ENCODE assay signal across 9 mouse cellular contexts in genomic region chr1:34068341-34068740, GRCm38 (mm10).
DNase-seq lines count a peak whose midpoint lies in the region; ATAC-seq and TF ChIP-seq lines count a peak whose summit lies in the region.
"Had no signal": no experiment of that assay in that cellular context is flagged by ENCODE, and none has a peak within 500 bp of the region (broad histone marks: within the 10 kb centered on the region; RNA-seq: fewer than 3 reads in every experiment).

No protein-coding gene starts in this region.

- H3K4me2 ChIP-seq in intestine, postnatal 0 days (replicated peaks; ENCODE audit: low read depth): no peak overlapping the region
- no peak overlapping the region for H3K4me2 ChIP-seq in intestine, embryonic 16.5 days (ENCODE audit: low read depth, low read length)
- H3K4me2 ChIP-seq in forebrain, embryonic 15.5 days (replicated peaks): no peak overlapping the region

- ATAC-seq in intestine, postnatal 0 days: no peak
- no peak for ATAC-seq in intestine, embryonic 16.5 days
- no peak for ATAC-seq in forebrain, embryonic 15.5 days (replicated peaks)

- 54% methylated on average over 5 of the region's 5 CpGs for WGBS in intestine, postnatal 0 days
- 53% methylated on average over 5 of the region's 5 CpGs for WGBS in intestine, embryonic 16.5 days
- WGBS in forebrain, embryonic 15.5 days: 62% methylated on average over 5 of the region's 5 CpGs

- DNase-seq in 416B (ENCODE audit: low read depth) (peak; percentile 4), A20 (ENCODE audit: low read depth, low spot score) (peak; percentile 34)
- DNase-seq in induced T-regulatory cell, adult 2 months (ENCODE audit: low read depth): peak; percentile 52
- DNase-seq in cerebellum, adult 11 months: no peak
- no peak for DNase-seq in ovary, postnatal 36 days (ENCODE audit: low spot score)
- DNase-seq: heart, postnatal 10 days had no signal

- no peak overlapping the region for H3K4me3 ChIP-seq in intestine, postnatal 0 days (ENCODE audit: low read depth, low read length)
- no peak overlapping the region for H3K4me3 ChIP-seq in intestine, embryonic 16.5 days (ENCODE audit: low read length)
- no peak overlapping the region for H3K4me3 ChIP-seq in forebrain, embryonic 15.5 days

- H3K27ac ChIP-seq in intestine, postnatal 0 days (ENCODE audit: low read depth, low read length): no peak overlapping the region
- H3K27ac ChIP-seq in intestine, embryonic 16.5 days (ENCODE audit: low read length): no peak overlapping the region
- H3K27ac ChIP-seq in forebrain, embryonic 15.5 days (replicated peaks): no peak overlapping the region

- TF ChIP-seq CTCF in intestine, postnatal 0 days (IDR thresholded peaks at IDR 0.05; ENCODE audit: low read depth): peak; percentile 61

- H3K9me3 ChIP-seq in intestine, postnatal 0 days (ENCODE audit: control insufficient read depth): no peaks in the 10 kb centered on the region
- H3K9me3 ChIP-seq in intestine, embryonic 16.5 days (ENCODE audit: control insufficient read depth, low read length): no peaks in the 10 kb centered on the region
- H3K9me3 ChIP-seq in forebrain, embryonic 15.5 days: no peaks in the 10 kb centered on the region

- H3K27me3 ChIP-seq in intestine, postnatal 0 days (replicated peaks; ENCODE audit: control insufficient read depth, insufficient read depth, low read length): no peaks in the 10 kb centered on the region
- H3K27me3 ChIP-seq in intestine, embryonic 16.5 days (replicated peaks; ENCODE audit: control insufficient read depth, insufficient read depth, low read length): no peaks in the 10 kb centered on the region
- no peaks in the 10 kb centered on the region for H3K27me3 ChIP-seq in forebrain, embryonic 15.5 days

- H3K9ac ChIP-seq in intestine, postnatal 0 days (ENCODE audit: low read depth, low read length): no peak overlapping the region
- H3K9ac ChIP-seq in intestine, embryonic 16.5 days (ENCODE audit: low read depth, low read length): no peak overlapping the region
- H3K9ac ChIP-seq in forebrain, embryonic 15.5 days (replicated peaks): no peak overlapping the region

- H3K4me1 ChIP-seq in intestine, postnatal 0 days (replicated peaks; ENCODE audit: control insufficient read depth, insufficient read depth, low read length): no peaks in the 10 kb centered on the region
- H3K4me1 ChIP-seq in intestine, embryonic 16.5 days (ENCODE audit: control insufficient read depth, insufficient read depth, low read length): no peaks in the 10 kb centered on the region
- no peaks in the 10 kb centered on the region for H3K4me1 ChIP-seq in forebrain, embryonic 15.5 days

- H3K36me3 ChIP-seq in intestine, postnatal 0 days (ENCODE audit: control insufficient read depth, insufficient read depth): no peaks in the 10 kb centered on the region
- no peaks in the 10 kb centered on the region for H3K36me3 ChIP-seq in intestine, embryonic 16.5 days (ENCODE audit: control insufficient read depth, insufficient read depth, low read length)
- no peaks in the 10 kb centered on the region for H3K36me3 ChIP-seq in forebrain, embryonic 15.5 days

Comparison
In these comparisons a context has a peak if more than half of its experiments do, and no peak if none do; other contexts are left out.
1. DNase-seq: peak in 416B (single experiment), A20 (single experiment) and induced T-regulatory cell, adult 2 months (single experiment); none in cerebellum, adult 11 months (single experiment) and ovary, postnatal 36 days (single experiment).